ENCODE assay signal across 11 mouse cellular contexts in genomic region chr11:61882183-61882582, GRCm38 (mm10). TPM values are rescaled to one million over a fixed set of nuclear protein-coding genes. Genes with fewer than 3 reads are reported as not detected.
DNase-seq lines count a peak whose midpoint lies in the region; ATAC-seq and TF ChIP-seq lines count a peak whose summit lies in the region.
"Had no signal": no experiment of that assay in that cellular context is flagged by ENCODE, and none has a peak within 500 bp of the region (broad histone marks: within the 10 kb centered on the region; RNA-seq: fewer than 3 reads in every experiment).

No protein-coding gene starts in this region.

- in situ Hi-C loops in Patski (cut with MboI; ENCODE audit: low pct_unique_long_range_greater_than_20kb) = no loop called here

- intact Hi-C loops in gastrocnemius, postnatal 14 days (cut with DNase I; ENCODE audit: low total_unique reads) = no loop called here

- CTCF ChIA-PET in Patski (lab: Charles Lee) = no interaction called here

- peak; percentile 69 for TF ChIP-seq CTCF in layer of hippocampus, adult 2 months (conservative IDR thresholded peaks at IDR 0.05)
- TF ChIP-seq CTCF in Patski (IDR thresholded peaks at IDR 0.05) = peak; percentile 17

- H3K4me3 ChIP-seq in layer of hippocampus, adult 2 months = no peak overlapping the region
- H3K4me3 ChIP-seq: midbrain, embryonic 12.5 days had no signal

- no peak overlapping the region for H3K27ac ChIP-seq in layer of hippocampus, adult 2 months
- H3K27ac ChIP-seq: midbrain, embryonic 12.5 days had no signal

- POLR2A ChIA-PET in Patski (lab: Charles Lee) = no interaction called here

- H3K27me3 ChIP-seq in Patski = no peaks in the 10 kb centered on the region
- H3K27me3 ChIP-seq: midbrain, embryonic 12.5 days had no signal

- no peak for DNase-seq in layer of hippocampus, adult 2 months (ENCODE audit: low spot score in 2 of 2)
- no peak for DNase-seq in layer of hippocampus, postnatal 14 days (ENCODE audit: low spot score in 2 of 2)
- DNase-seq in CD4-positive helper T cell, adult 2 months (ENCODE audit: low read depth, low spot score) = peak; percentile 9
- no peak for DNase-seq in Patski (ENCODE audit: low read depth, low spot score)
- DNase-seq in gastrocnemius, postnatal 14 days = no peak
- no peak for DNase-seq in T-cell, adult 2 months (ENCODE audit: low spot score)
- DNase-seq: kidney, postnatal 10 days; right cerebral cortex, postnatal 4 days had no signal

- ATAC-seq in Patski = no peak
- ATAC-seq in hematopoietic stem cell, adult 5-6 weeks (replicated peaks in 1 of 2; ENCODE audit: insufficient read depth in 1 of 2, low FRiP score in 2 of 2, low TSS enrichment in 1 of 2, low read depth in 1 of 2, poor library complexity in 2 of 2, severe bottlenecking in 2 of 2) = peak; percentile 65 to 71
- ATAC-seq in cerebellum, adult (ENCODE audit: insufficient number of reproducible peaks, low FRiP score, low TSS enrichment) = no peak

RNA-seq across cellular contexts. Expression of gene Ulk2, which starts 27.3 kb away (rescaled TPM):
- 10 to 100 TPM; 71.2 to 74.3 TPM for total RNA-seq in layer of hippocampus, adult 2 months (2021)
- 10 to 100 TPM; 88.6 to 92.1 TPM for total RNA-seq in layer of hippocampus, postnatal 14 days (2021)
- 36.7 TPM for polyA plus RNA-seq in Patski (2021)
- total RNA-seq in hematopoietic stem cell, adult 5-6 weeks (2017) = 29.3 and 36.1 TPM in 2 replicates
- 10 to 100 TPM; 54.6 to 55.8 TPM for total RNA-seq in gastrocnemius, postnatal 14 days (2021)

RNA-seq across cellular contexts. Expression of gene Akap10, which starts 47.9 kb away (rescaled TPM):
- total RNA-seq in layer of hippocampus, adult 2 months (2021) = 10 to 100 TPM; 32.7 to 37.0 TPM
- total RNA-seq in layer of hippocampus, postnatal 14 days (2021) = 10 to 100 TPM; 31.2 to 33.9 TPM
- 21.9 TPM for polyA plus RNA-seq in Patski (2021)
- 46.7 and 47.2 TPM in 2 replicates for total RNA-seq in hematopoietic stem cell, adult 5-6 weeks (2017)
- total RNA-seq in gastrocnemius, postnatal 14 days (2021) = 1 to 10 TPM; 8.0 to 9.5 TPM

Comparison
In these comparisons a context has a peak if more than half of its experiments do, and no peak if none do; other contexts are left out.
1. ATAC-seq: peak in hematopoietic stem cell, adult 5-6 weeks (2 of 2); none in Patski (single experiment) and cerebellum, adult (single experiment).